Mouse (Mus musculus) cerebellum, adult 2 months (tissue): ENCODE results near the gene Nt5dc3. TPM values are rescaled to one million over a fixed set of nuclear protein-coding genes. Genes with fewer than 3 reads are reported as not detected.

Experiments
- DNase-seq, 2 experiments: peaks; one replicate each; pipeline ENCODE4 v3.0.0; 2021
- H3K27ac ChIP-seq: fragments of 200-500 bp; 2 replicates; pipeline ENCODE4 v1.5.1; 2012; ENCODE audit warnings: low read length, control low read depth, inconsistent platforms; ENCODE audit not compliant: insufficient read depth
- H3K27me3 ChIP-seq: fragments of 200-500 bp; 2 replicates; pipeline ENCODE4 v1.6.1; 2012; ENCODE audit warnings: inconsistent platforms, mild to moderate bottlenecking, low read length, moderate library complexity; ENCODE audit not compliant: control insufficient read depth, insufficient read depth
- H3K4me1 ChIP-seq: fragments of 200-500 bp; 2 replicates; pipeline ENCODE4 v1.6.1; 2011; ENCODE audit warnings: low read length; ENCODE audit not compliant: control insufficient read depth, insufficient read depth
- H3K4me3 ChIP-seq: fragments of 200-500 bp; replicated peaks from 2 replicates; pipeline ENCODE3; 2011; ENCODE audit warnings: mild to moderate bottlenecking, low read depth, low read length, control low read depth; ENCODE audit not compliant: insufficient read depth
- CTCF ChIP-seq: fragments of 200-500 bp; IDR thresholded peaks from 2 replicates; pipeline ENCODE4 v1.5.1; 2011; ENCODE audit warnings: low read depth, mild to moderate bottlenecking, control low read depth, low read length, moderate library complexity, borderline replicate concordance; ENCODE audit not compliant: insufficient read depth
- POLR2A ChIP-seq: fragments of 200-500 bp; IDR thresholded peaks from 2 replicates; pipeline ENCODE4 v1.6.1; 2011; ENCODE audit warnings: low read length, control low read depth, borderline replicate concordance; ENCODE audit not compliant: insufficient read depth
- WGBS: fragments of 180-500 bp; shearing (Covaris S2); methylation state at CpG from one replicate; pipeline ENCODE4 v1.1.7; 2018; 5-methylcytosine and 5-hydroxymethylcytosine counted together
- polyA plus RNA-seq: library from polyadenylated mRNA; depleted of rRNA; stranded (reverse); fragments of >200 nt; gene quantifications from 2 replicates; pipeline ENCODE4 v1.2.3, GENCODE M21; 2012

The Nt5dc3 gene
- polyA plus RNA-seq, 1 experiment, result 44.2 TPM

DNA sequence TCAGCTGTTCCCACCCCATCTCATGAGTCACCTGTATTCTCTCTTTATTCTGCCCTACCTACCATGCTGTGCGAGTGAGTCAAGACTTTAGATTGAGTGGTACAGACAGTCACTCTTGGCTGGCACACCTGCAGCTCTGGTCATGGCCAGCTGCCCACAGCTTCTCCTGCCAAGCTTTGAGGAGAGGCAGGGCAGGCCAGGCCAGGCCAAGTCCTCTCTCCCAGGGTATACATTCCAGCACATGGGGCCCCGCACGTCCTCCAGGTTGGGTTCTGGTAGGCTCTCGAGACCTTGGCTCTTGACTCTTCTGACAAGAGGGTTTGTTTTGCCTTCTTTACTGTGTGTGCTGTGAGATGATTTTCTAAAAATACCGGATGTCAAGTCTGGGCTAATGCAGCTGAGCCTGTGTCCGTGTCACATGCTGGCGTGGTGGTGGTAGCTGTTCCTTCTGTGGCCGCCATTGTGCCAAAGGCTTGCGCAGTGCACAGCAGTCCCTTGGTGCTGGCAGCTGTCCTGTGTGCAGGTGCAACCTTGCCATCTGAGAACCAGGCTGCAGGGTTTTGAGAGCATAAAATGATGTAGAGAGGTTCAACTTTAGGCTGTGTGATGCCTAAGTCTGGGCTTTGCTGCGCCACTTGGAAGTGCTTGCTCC is 47.2 kb downstream of the Nt5dc3 start:
- TF ChIP-seq CTCF (no peak), POLR2A (no peak)
- DNase-seq, result peak; percentile 83 to 88
- Histone ChIP-seq H3K27me3 (no peaks in the 10 kb centered on the region), H3K4me1 (peaks cover 15% of the 10 kb centered on the region), H3K27ac (no peak overlapping the region), H3K4me3 (no peak overlapping the region)
- WGBS, result 25% methylated on average over 10 of the region's 10 CpGs

GRCm38 (mm10) chr10:86826929-86827328 is 48.1 kb downstream of the Nt5dc3 start:
- 96% methylated on average over 3 of the region's 3 CpGs for WGBS
- TF ChIP-seq CTCF (no peak), POLR2A (no peak)
- Histone ChIP-seq H3K4me3 (no peak overlapping the region), H3K4me1 (peaks cover 15% of the 10 kb centered on the region), H3K27ac (no peak overlapping the region), H3K27me3 (no peaks in the 10 kb centered on the region)
- no peak for DNase-seq

GRCm38 (mm10) chr10:86828221-86829135 is 49.7 kb downstream of the Nt5dc3 start:
- DNase-seq, result peak in 1 of 2 experiments; percentile 17
- TF ChIP-seq POLR2A (no peak), CTCF (no peak)
- Histone ChIP-seq H3K4me1 (peaks cover 15% of the 10 kb centered on the region), H3K27ac (no peak overlapping the region), H3K27me3 (no peaks in the 10 kb centered on the region), H3K4me3 (no peak overlapping the region)
- 73% methylated on average over 15 of the region's 15 CpGs for WGBS

GRCm38 (mm10) chr10:86829515-86829914 is 50.7 kb downstream of the Nt5dc3 start:
- DNase-seq, result no peak
- TF ChIP-seq CTCF, result 0 out of 2 replicates have a peak, but pooled peaks have one; percentile 16
- no peak for TF ChIP-seq POLR2A
- Histone ChIP-seq H3K27me3 (no peaks in the 10 kb centered on the region), H3K4me3 (no peak overlapping the region), H3K4me1 (peaks cover 15% of the 10 kb centered on the region), H3K27ac (no peak overlapping the region)
- WGBS, result 95% methylated on average over 2 of the region's 2 CpGs

DNA sequence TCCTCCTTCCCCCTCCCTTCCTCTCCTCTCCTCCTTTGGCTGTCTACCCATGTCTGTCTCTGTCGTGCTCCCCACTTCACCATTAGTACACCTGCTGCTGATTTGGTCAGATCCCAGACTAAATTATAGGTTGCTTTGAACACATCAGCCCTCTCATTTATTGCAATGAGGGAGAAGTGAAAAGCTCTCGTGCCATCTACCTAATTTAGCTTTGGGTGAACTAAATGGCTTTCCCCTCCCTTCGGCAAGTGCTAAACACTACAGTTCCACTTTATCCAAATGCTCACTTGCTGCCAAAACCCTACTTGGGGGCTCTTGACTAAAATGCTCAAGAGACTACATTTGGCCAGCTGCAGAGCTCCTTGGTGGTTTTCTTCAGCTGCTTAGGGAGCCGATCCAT is 58.0 kb downstream of the Nt5dc3 start:
- WGBS, result 76% methylated on average over 4 of the region's 4 CpGs
- no peak for TF ChIP-seq POLR2A
- TF ChIP-seq CTCF, result no peak

DNA sequence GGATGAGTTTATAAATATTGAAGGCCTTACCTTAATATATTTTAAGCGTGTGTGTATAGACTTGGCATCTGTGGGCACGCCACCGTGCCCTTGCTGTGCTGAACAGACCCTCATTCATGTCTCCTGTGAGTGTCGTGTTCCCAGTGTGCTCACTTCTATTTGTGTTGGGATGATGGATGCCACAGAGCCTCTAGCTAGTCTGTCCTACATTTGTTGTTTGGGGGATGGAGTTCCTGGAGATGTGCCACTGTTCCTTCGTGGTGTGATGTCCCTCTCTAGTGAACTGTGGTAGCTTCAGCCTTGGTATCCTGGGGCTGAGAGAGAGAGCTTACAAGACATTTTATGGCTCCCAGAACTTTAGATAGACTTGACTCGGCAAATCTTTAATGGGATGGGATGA is 60.0 kb downstream of the Nt5dc3 start:
- Histone ChIP-seq H3K4me1 (no peaks in the 10 kb centered on the region), H3K4me3 (no peak overlapping the region), H3K27me3 (no peaks in the 10 kb centered on the region), H3K27ac (no peak overlapping the region)
- DNase-seq, result no peak
- 64% methylated on average over 6 of the region's 6 CpGs for WGBS
- TF ChIP-seq POLR2A (no peak), CTCF (no peak)

More for the DNA sequence above, 58.0 kb downstream of the Nt5dc3 start:
- no peak overlapping the region for H3K27ac ChIP-seq
- H3K27me3 ChIP-seq, result no peaks in the 10 kb centered on the region
- no peaks in the 10 kb centered on the region for H3K4me1 ChIP-seq
- DNase-seq, result no peak
- no peak overlapping the region for H3K4me3 ChIP-seq

- TF ChIP-seq CTCF, result no peak
- TF ChIP-seq POLR2A, result no peak
- WGBS, result 58% methylated on average over 5 of the region's 5 CpGs
- H3K27ac ChIP-seq, result no peak overlapping the region
- no peak overlapping the region for H3K4me3 ChIP-seq
- no peaks in the 10 kb centered on the region; the same call in 1 of the 2 replicates for H3K4me1 ChIP-seq
- no peaks in the 10 kb centered on the region for H3K27me3 ChIP-seq
- no peak for DNase-seq
Measured at GRCm38 (mm10) chr10:86842659-86843058, 63.9 kb downstream of the Nt5dc3 start.

DNA sequence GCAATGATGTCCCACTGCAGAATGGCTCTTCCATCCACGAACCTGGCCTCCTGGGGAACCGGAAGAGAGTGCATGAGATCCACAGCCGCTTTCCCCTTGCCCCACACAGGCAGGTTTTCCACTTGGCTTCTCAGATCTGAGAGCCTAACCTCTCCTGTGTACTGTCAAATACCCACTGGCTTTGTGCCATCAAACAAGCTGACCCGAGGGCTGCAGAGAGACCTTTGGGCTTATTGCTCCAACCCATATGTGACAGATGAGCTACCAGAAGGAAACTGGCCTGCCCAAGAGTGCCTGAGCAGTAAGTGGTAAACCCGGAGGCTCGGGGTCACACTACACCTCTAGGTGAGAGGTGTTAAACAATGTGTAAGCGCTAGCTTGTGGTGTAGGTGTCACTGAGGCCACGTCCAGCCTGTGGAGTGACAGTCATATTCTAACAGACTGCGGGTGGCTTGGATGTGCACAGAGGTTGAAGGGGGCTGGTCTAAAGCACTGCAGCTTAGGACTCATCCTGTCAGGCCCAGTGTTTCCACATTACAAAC is 68.2 kb downstream of the Nt5dc3 start:
- Histone ChIP-seq H3K27ac (no peak overlapping the region), H3K27me3 (no peaks in the 10 kb centered on the region), H3K4me3 (no peak overlapping the region), H3K4me1 (no peaks in the 10 kb centered on the region; the same call in 1 of the 2 replicates)
- WGBS, result 73% methylated on average over 9 of the region's 9 CpGs
- no peak for TF ChIP-seq CTCF
- TF ChIP-seq POLR2A, result no peak
- DNase-seq, result no peak
